Mouse (Mus musculus) fat pad, adult 2 months (tissue): ENCODE measurements at regions not wholly inside any gene's neighbourhood (a gene's known extent, or its start where the extent isn't known, plus 50 kb on each side); places are given as distances from the start of the nearest gene placed in this dataset.

Source experiments
- DNase-seq: peaks from one replicate; pipeline ENCODE4 v3.0.0-alpha.2; 2011; ENCODE audit warnings: low read depth, low spot score; ENCODE audit errors: extremely low read depth

- no peak for DNase-seq
Measured at GRCm38 (mm10) chr8:78003888-78004543, 209.1 kb upstream of the Ttc29 start.

GRCm38 (mm10) chr8:78004891-78005290 lies 208.2 kb upstream of the Ttc29 start:
- no peak for DNase-seq

- no peak for DNase-seq
Measured at GRCm38 (mm10) chr8:78013101-78013500, 200.0 kb upstream of the Ttc29 start.

- no peak for DNase-seq
Measured at GRCm38 (mm10) chr8:78018430-78019180, 194.5 kb upstream of the Ttc29 start.

- no peak for DNase-seq
Measured at GRCm38 (mm10) chr8:78021473-78021872, 191.6 kb upstream of the Ttc29 start.

- DNase-seq, result no peak
Measured at GRCm38 (mm10) chr8:78022986-78023385, 190.1 kb upstream of the Ttc29 start.

- no peak for DNase-seq
Measured at GRCm38 (mm10) chr8:78023467-78023866, 189.6 kb upstream of the Ttc29 start.

GRCm38 (mm10) chr8:78023936-78024335 lies 189.2 kb upstream of the Ttc29 start:
- no peak for DNase-seq

GRCm38 (mm10) chr8:78024964-78025363 lies 188.1 kb upstream of the Ttc29 start:
- no peak for DNase-seq

GRCm38 (mm10) chr8:78027371-78027770 lies 185.7 kb upstream of the Ttc29 start:
- DNase-seq, result no peak

- DNase-seq, result no peak
Measured at GRCm38 (mm10) chr8:78028928-78029327, 184.2 kb upstream of the Ttc29 start.

- DNase-seq, result no peak
Measured at GRCm38 (mm10) chr8:78031811-78032210, 181.3 kb upstream of the Ttc29 start.

GRCm38 (mm10) chr8:78034687-78035086 lies 178.4 kb upstream of the Ttc29 start:
- no peak for DNase-seq

GRCm38 (mm10) chr8:78037218-78037617 lies 175.9 kb upstream of the Ttc29 start:
- DNase-seq, result no peak

GRCm38 (mm10) chr8:78046691-78047090 lies 166.4 kb upstream of the Ttc29 start:
- peak; percentile 43 for DNase-seq

GRCm38 (mm10) chr8:78050768-78051167 lies 162.3 kb upstream of the Ttc29 start:
- DNase-seq, result no peak

GRCm38 (mm10) chr8:78054435-78054834 lies 158.7 kb upstream of the Ttc29 start:
- no peak for DNase-seq

GRCm38 (mm10) chr8:78054920-78055319 lies 158.2 kb upstream of the Ttc29 start:
- DNase-seq, result no peak

GRCm38 (mm10) chr8:78055531-78055930 lies 157.6 kb upstream of the Ttc29 start:
- DNase-seq, result no peak

- no peak for DNase-seq
Measured at GRCm38 (mm10) chr8:78057357-78057756, 155.7 kb upstream of the Ttc29 start.

- no peak for DNase-seq
Measured at GRCm38 (mm10) chr8:78061827-78062719, 151.0 kb upstream of the Ttc29 start.

- DNase-seq, result no peak
Measured at GRCm38 (mm10) chr8:78063529-78063928, 149.6 kb upstream of the Ttc29 start.
